Mouse (Mus musculus) CH12.LX (cell line): ENCODE results near the gene Stk19. TPM values are rescaled to one million over a fixed set of nuclear protein-coding genes. Genes with fewer than 3 reads are reported as not detected.

ENCODE experiments used
- DNase-seq: peaks from one replicate; pipeline ENCODE4 v3.0.0-alpha.2; 2013; ENCODE audit errors: extremely low read depth
- H3K27ac ChIP-seq: 2 replicates; pipeline ENCODE4 v1.5.1; 2012; ENCODE audit warnings: low read depth, mild to moderate bottlenecking, control low read depth, moderate library complexity; ENCODE audit not compliant: insufficient read depth
- H3K27me3 ChIP-seq: replicated peaks from 2 replicates; pipeline ENCODE3; 2012; ENCODE audit warnings: inconsistent platforms
- H3K36me3 ChIP-seq, 2 experiments: replicated peaks in 1 of 2; 2 replicates each; pipeline versions ENCODE3 to v1.6.1; 2012; ENCODE audit warnings: inconsistent platforms in 1 of 2, low read length in 1 of 2, mild to moderate bottlenecking in 1 of 2, mixed read lengths in 1 of 2, moderate library complexity in 1 of 2; ENCODE audit not compliant: control insufficient read depth in 1 of 2, insufficient read depth in 1 of 2
- H3K4me1 ChIP-seq, 2 experiments: 2 replicates each; pipeline ENCODE4 v1.6.1; 2012; ENCODE audit warnings: inconsistent platforms in 1 of 2, moderate library complexity in 1 of 2; ENCODE audit not compliant: insufficient read depth in 2 of 2, control insufficient read depth in 1 of 2
- H3K4me2 ChIP-seq: 2 replicates; pipeline ENCODE4 v1.6.1; 2012; ENCODE audit warnings: low read depth, mild to moderate bottlenecking, control low read depth; ENCODE audit not compliant: poor library complexity, insufficient read depth, severe bottlenecking
- H3K4me3 ChIP-seq, 3 experiments: fragments of 150-350 bp in 1 of 3; sonication (generic) in 1 of 3; replicated peaks in 1 of 3; 2 replicates each; pipeline versions ENCODE3 to v1.5.1; 2011 to 2012; ENCODE audit warnings: low read depth in 2 of 3, low read length in 2 of 3, mild to moderate bottlenecking in 2 of 3, moderate library complexity in 2 of 3, control low read depth in 1 of 3, improper control_type of control experiment in 1 of 3, inconsistent platforms in 1 of 3, mixed read lengths in 1 of 3; ENCODE audit not compliant: poor library complexity in 1 of 3
- H3K79me2 ChIP-seq: replicated peaks from 2 replicates; pipeline ENCODE4 v1.6.1; 2012; ENCODE audit warnings: mild to moderate bottlenecking, moderate library complexity; ENCODE audit not compliant: control insufficient read depth, poor library complexity, insufficient read depth, severe bottlenecking; ENCODE audit errors: extremely low read depth
- H3K9ac ChIP-seq: 2 replicates; pipeline ENCODE4 v1.6.1; 2012; ENCODE audit warnings: low read depth, mild to moderate bottlenecking, control low read depth, moderate library complexity; ENCODE audit not compliant: insufficient read depth
- H3K9me3 ChIP-seq: replicated peaks from 2 replicates; pipeline ENCODE3; 2012; ENCODE audit warnings: low read length, inconsistent platforms, mixed read lengths
- CHD1 ChIP-seq: IDR thresholded peaks from 2 replicates; pipeline ENCODE4 v1.6.1; 2012; ENCODE audit warnings: low read depth, low read length, improper control_type of control experiment, inconsistent platforms
- CHD2 ChIP-seq: IDR thresholded peaks from 2 replicates; pipeline ENCODE4 v1.6.1; 2011; ENCODE audit warnings: low read length, improper control_type of control experiment
- CTCF ChIP-seq, 2 experiments: IDR thresholded peaks in 1 of 2; conservative IDR thresholded peaks in 1 of 2; 2 replicates each; pipeline ENCODE4 v1.5.1; 2011 to 2012; ENCODE audit warnings: low read depth in 2 of 2, low read length in 2 of 2, improper control_type of control experiment in 1 of 2, inconsistent platforms in 1 of 2, mild to moderate bottlenecking in 1 of 2, moderate library complexity in 1 of 2
- E2F4 ChIP-seq: IDR thresholded peaks from 2 replicates; pipeline ENCODE4 v1.6.1; 2011; ENCODE audit warnings: low read depth, low read length, improper control_type of control experiment; ENCODE audit not compliant: insufficient replicate concordance
- ELF1 ChIP-seq: IDR thresholded peaks from 2 replicates; pipeline ENCODE4 v1.6.1; 2014; ENCODE audit warnings: low read depth, mild to moderate bottlenecking, inconsistent platforms, low read length, improper control_type of control experiment
- ETS1 ChIP-seq: conservative IDR thresholded peaks from 2 replicates; pipeline ENCODE4 v1.6.1; 2012; ENCODE audit warnings: low read depth, mild to moderate bottlenecking, inconsistent platforms, low read length, improper control_type of control experiment, moderate library complexity
- GABPA ChIP-seq: IDR thresholded peaks from 2 replicates; pipeline ENCODE4 v1.6.1; 2012; ENCODE audit warnings: low read depth, low read length, improper control_type of control experiment, inconsistent platforms; ENCODE audit not compliant: insufficient replicate concordance
- HCFC1 ChIP-seq: IDR thresholded peaks from 2 replicates; pipeline ENCODE4 v1.6.1; 2012; ENCODE audit warnings: low read depth, mild to moderate bottlenecking, inconsistent platforms, low read length, improper control_type of control experiment
- IRF4 ChIP-seq: IDR thresholded peaks from 2 replicates; pipeline ENCODE4 v1.6.1; 2014; ENCODE audit warnings: low read depth, mild to moderate bottlenecking, inconsistent platforms, low read length, improper control_type of control experiment
- JUN ChIP-seq: IDR thresholded peaks from 2 replicates; pipeline ENCODE4 v1.6.1; 2011; ENCODE audit warnings: low read depth, mild to moderate bottlenecking, low read length, improper control_type of control experiment, moderate library complexity; ENCODE audit not compliant: insufficient read depth
- JUND ChIP-seq: conservative IDR thresholded peaks from 2 replicates; pipeline ENCODE4 v1.6.1; 2011; ENCODE audit warnings: low read depth, low read length, improper control_type of control experiment
- KAT2A ChIP-seq: IDR thresholded peaks from 2 replicates; pipeline ENCODE4 v1.6.1; 2012; ENCODE audit warnings: low read length, improper control_type of control experiment, inconsistent platforms; ENCODE audit not compliant: insufficient replicate concordance
- MAX ChIP-seq: IDR thresholded peaks from 2 replicates; pipeline ENCODE4 v1.6.1; 2011; ENCODE audit warnings: low read length, improper control_type of control experiment
- MAZ ChIP-seq: IDR thresholded peaks from 2 replicates; pipeline ENCODE4 v1.6.1; 2012; ENCODE audit warnings: low read depth, mild to moderate bottlenecking, inconsistent platforms, low read length, improper control_type of control experiment, moderate library complexity
- MEF2A ChIP-seq: IDR thresholded peaks from 2 replicates; pipeline ENCODE4 v1.6.1; 2014; ENCODE audit warnings: low read depth, mild to moderate bottlenecking, inconsistent platforms, low read length, improper control_type of control experiment, borderline replicate concordance
- MXI1 ChIP-seq: IDR thresholded peaks from 2 replicates; pipeline ENCODE4 v1.6.1; 2011; ENCODE audit warnings: mild to moderate bottlenecking, low read depth, low read length, improper control_type of control experiment
- NRF1 ChIP-seq: IDR thresholded peaks from 2 replicates; pipeline ENCODE4 v1.6.1; 2014; ENCODE audit warnings: low read depth, mild to moderate bottlenecking, inconsistent platforms, low read length, improper control_type of control experiment, moderate library complexity
- PAX5 ChIP-seq: IDR thresholded peaks from 2 replicates; pipeline ENCODE4 v1.6.1; 2012; ENCODE audit warnings: low read length, inconsistent platforms, mixed read lengths
- POLR2A ChIP-seq: IDR thresholded peaks from 2 replicates; pipeline ENCODE4 v1.6.1; 2011; ENCODE audit warnings: low read depth, mild to moderate bottlenecking, improper control_type of control experiment, low read length
- POLR2AphosphoS2 ChIP-seq: IDR thresholded peaks from 2 replicates; pipeline ENCODE4 v1.6.1; 2011; ENCODE audit warnings: low read depth, low read length, improper control_type of control experiment
- RCOR1 ChIP-seq: conservative IDR thresholded peaks from 2 replicates; pipeline ENCODE4 v1.6.1; 2012; ENCODE audit warnings: low read depth, mild to moderate bottlenecking, inconsistent platforms, low read length, improper control_type of control experiment
- SIN3A ChIP-seq: IDR thresholded peaks from 2 replicates; pipeline ENCODE4 v1.6.1; 2012; ENCODE audit warnings: low read length, improper control_type of control experiment, inconsistent platforms
- SMC3 ChIP-seq: IDR thresholded peaks from 2 replicates; pipeline ENCODE4 v1.6.1; 2011; ENCODE audit warnings: low read depth, low read length, improper control_type of control experiment
- TBP ChIP-seq: conservative IDR thresholded peaks from 2 replicates; pipeline ENCODE4 v1.6.1; 2011; ENCODE audit warnings: low read depth, low read length, improper control_type of control experiment
- TCF12 ChIP-seq: IDR thresholded peaks from 2 replicates; pipeline ENCODE4 v1.6.1; 2014; ENCODE audit warnings: low read depth, mild to moderate bottlenecking, inconsistent platforms, low read length, improper control_type of control experiment
- UBTF ChIP-seq: IDR thresholded peaks from 2 replicates; pipeline ENCODE4 v1.6.1; 2012; ENCODE audit warnings: low read depth, mild to moderate bottlenecking, inconsistent platforms, low read length, improper control_type of control experiment, moderate library complexity
- USF1 ChIP-seq: IDR thresholded peaks from 2 replicates; pipeline ENCODE4 v1.6.1; 2014; ENCODE audit warnings: low read depth, mild to moderate bottlenecking, inconsistent platforms, low read length, improper control_type of control experiment
- ZMIZ1 ChIP-seq: IDR thresholded peaks from 2 replicates; pipeline ENCODE4 v1.6.1; 2012; ENCODE audit warnings: low read depth, mild to moderate bottlenecking, inconsistent platforms, low read length, improper control_type of control experiment
- dilution Hi-C: fragments of 300-500 bp; cut with MboI; formaldehyde crosslinking; loops from 2 replicates; pipeline ENCODE4 v1.14.3; 2020; ENCODE audit warnings: low sequenced_read_pairs; ENCODE audit not compliant: extremely low pct_unique_long_range_greater_than_20kb, extremely low pct_ligation_motif_present
- in situ Hi-C: fragments of 300-500 bp; cut with MboI; formaldehyde crosslinking; loops from 3 replicates; pipeline ENCODE4 v1.14.3; 2019; ENCODE audit warnings: low sequenced_read_pairs, low pct_ligation_motif_present, low pct_unique_long_range_greater_than_20kb, mixed read lengths
- polyA plus RNA-seq: library from polyadenylated mRNA; unstranded; fragments of >175 nt; gene quantifications from 2 replicates; pipeline ENCODE4 v1.2.1, GENCODE M21; 2012; ENCODE audit warnings: low read depth; ENCODE audit not compliant: insufficient read length
- total RNA-seq, 2 experiments: library from RNA; depleted of rRNA; stranded (reverse); fragments of 300-350 nt in 1 of 2; fragments of >200 nt in 1 of 2; gene quantifications; 2 replicates each; pipeline ENCODE4 v1.2.3; 2012 to 2014

Gene Stk19
- total and polyA plus RNA-seq, 3 experiments: 22.6 to 37.1 (median 27.7) TPM

DNA sequence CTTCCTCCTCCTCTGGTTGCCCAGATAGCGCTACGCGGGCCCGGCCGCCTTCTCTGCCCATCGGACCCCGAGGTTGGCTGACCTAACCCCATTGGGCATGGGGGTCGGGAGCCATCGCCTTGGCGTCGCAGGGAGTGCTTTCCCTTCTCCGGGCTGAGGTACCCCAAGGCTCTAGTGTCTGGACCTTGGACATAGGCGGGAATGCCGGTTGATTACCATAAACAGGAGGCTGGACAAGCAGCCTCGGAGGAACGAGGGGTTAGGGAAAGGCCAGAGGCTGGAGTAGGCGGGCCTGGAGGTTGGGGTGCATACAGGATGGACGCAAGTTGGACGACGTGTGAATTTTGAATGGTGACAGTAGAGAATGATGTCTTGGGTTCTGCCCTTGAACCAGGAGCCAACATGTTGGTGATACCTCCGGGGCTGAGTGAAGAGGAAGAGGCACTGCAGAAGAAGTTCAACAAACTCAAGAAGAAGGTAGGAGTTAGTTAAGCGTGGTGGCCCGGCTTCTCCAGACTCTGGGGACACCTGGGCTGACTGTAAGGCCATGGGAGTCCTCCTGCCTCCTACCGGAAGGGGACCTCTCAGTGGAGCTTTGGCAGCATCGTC, 13.9 kb upstream of the Stk19 start:
- Histone ChIP-seq H3K4me3 (peak overlapping the region; percentile 75 to 92 (median 86)), H3K79me2 (peaks cover 20% of the 10 kb centered on the region), H3K36me3 (peaks cover 55 to 68% of the 10 kb centered on the region in 2 experiments), H3K9ac (peak overlapping the region; percentile 81), H3K27me3 (no peaks in the 10 kb centered on the region), H3K27ac (peak overlapping the region; percentile 12; the same call in 1 of the 2 replicates), H3K4me2 (peak overlapping the region; percentile 57), H3K4me1 (peaks cover 2 to 27% of the 10 kb centered on the region in 2 experiments), H3K9me3 (no peaks in the 10 kb centered on the region)
- in situ Hi-C loops: no loop called here
- dilution Hi-C loops: no loop called here
- TF ChIP-seq MXI1 (peak; percentile 18; the same call in 1 of the 2 replicates), SIN3A (peak; percentile 13; the same call in 1 of the 2 replicates), CHD2 (no peak), CHD1 (no peak), E2F4 (0 out of 2 replicates have a peak, but pooled peaks have one; percentile 7)
- peak; percentile 18 for DNase-seq

DNA sequence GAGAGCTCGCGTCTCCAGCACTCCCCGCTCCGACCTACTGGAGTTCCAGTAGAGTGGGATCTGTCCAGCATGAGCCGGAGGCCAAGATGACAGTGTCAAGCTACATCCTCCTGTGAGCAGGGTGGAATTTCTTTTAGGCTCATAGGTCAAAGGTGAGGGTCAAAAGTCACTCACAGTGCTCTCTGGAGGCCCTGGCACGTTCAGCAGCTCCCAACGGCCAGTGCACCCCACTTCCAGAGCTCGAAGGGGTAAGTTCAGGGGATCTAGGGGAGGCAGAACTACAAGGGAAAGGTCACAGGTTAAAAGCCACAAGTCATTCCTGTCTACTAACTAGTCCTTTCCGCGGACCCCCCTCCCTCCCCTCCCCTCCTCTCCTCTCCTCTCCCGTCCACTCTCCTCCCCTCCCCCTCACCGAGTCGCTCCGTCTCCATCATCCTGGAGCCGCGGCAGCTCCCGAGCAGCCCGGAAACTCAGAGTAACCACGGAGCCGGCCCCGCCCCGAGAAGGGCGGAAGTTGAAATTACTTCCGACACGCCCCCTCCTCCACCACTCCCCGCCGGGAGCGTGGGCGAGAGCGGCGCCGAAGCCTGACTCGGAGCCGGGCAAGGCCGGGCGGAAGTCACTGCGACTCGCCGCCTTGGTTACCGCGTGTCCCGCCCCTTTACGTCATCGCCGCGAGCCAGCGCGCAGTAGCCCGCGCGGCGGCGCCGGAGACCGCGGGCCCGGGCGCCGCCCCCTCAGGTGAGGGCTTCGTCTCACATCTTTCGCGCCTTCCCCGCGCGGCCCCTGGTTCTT, 13.2 kb upstream of the Stk19 start, which contains the start of the genes Skiv2l and Nelfe:
Gene Skiv2l (minus strand): TSS at position 489 of the 795 bp plus-strand sequence.
Gene Nelfe (plus strand): TSS at position 670 of the 795 bp plus-strand sequence.
- dilution Hi-C loops: no loop called here
- H3K9ac ChIP-seq: peak within 1 kb of the TSS; percentile 86
- peak within 1 kb of the TSS; percentile 16; the same call in 1 of the 2 replicates for H3K27ac ChIP-seq
- in situ Hi-C loops: no loop called here
- no peaks in the 10 kb centered on the region for H3K9me3 ChIP-seq
- H3K4me3 ChIP-seq: peak within 1 kb of the TSS; percentile 86 to 95 (median 92)
- H3K79me2 ChIP-seq: peaks cover 20% of the 10 kb centered on the region
- H3K4me2 ChIP-seq: peak within 1 kb of the TSS; percentile 94
- peaks cover 57 to 69% of the 10 kb centered on the region in 2 experiments for H3K36me3 ChIP-seq
- no peaks in the 10 kb centered on the region for H3K27me3 ChIP-seq
- DNase-seq: peak; percentile 97
- peaks cover 2 to 27% of the 10 kb centered on the region in 2 experiments for H3K4me1 ChIP-seq
- TF ChIP-seq POLR2AphosphoS2 (no peak), CHD1 (no peak), SIN3A (peak; percentile 99), ZMIZ1 (peak; percentile 53; the same call in 1 of the 2 replicates), GABPA (peak; percentile 29; the same call in 1 of the 2 replicates), RCOR1 (no peak; the same call in 1 of the 2 replicates), KAT2A (peak; percentile 91; the same call in 1 of the 2 replicates), USF1 (peak; percentile 1; the same call in 1 of the 2 replicates), SMC3 (no peak), HCFC1 (peak; percentile 93), NRF1 (peak; percentile 79), CTCF (conservative IDR thresholded peaks at IDR 0.05 in 1 of 2, IDR thresholded peaks at IDR 0.05 in 1 of 2; ENCODE audit: low read depth in 2 of 2, low read length in 2 of 2) (peak in 1 of 2 experiments; percentile 34; a peak in 2 of 4 replicates), JUND (no peak), ELF1 (peak; percentile 100), UBTF (peak; percentile 83), PAX5 (no peak), MEF2A (peak; percentile 60), IRF4 (peak; percentile 12; the same call in 1 of the 2 replicates), TCF12 (peak; percentile 67), E2F4 (peak; percentile 81; the same call in 1 of the 2 replicates), CHD2 (peak; percentile 80), MXI1 (peak; percentile 96), TBP (no peak), ETS1 (no peak), MAX (peak; percentile 68; the same call in 1 of the 2 replicates), POLR2A (peak; percentile 72), JUN (no peak), MAZ (peak; percentile 78)
